Mouse (Mus musculus) heart, embryonic 13.5 days (tissue): ENCODE measurements at regions not wholly inside any gene's neighbourhood (a gene's known extent, or its start where the extent isn't known, plus 50 kb on each side); places are given as distances from the start of the nearest gene placed in this dataset.
A peak's percentile ranks its signal among the peaks of the same experiment; 100 is the strongest.

Source experiments
- ATAC-seq: fragments of 200-750 bp; cut with Nextera tagmentation; 2 replicates; pipeline ENCODE4 v1.8.0; 2017; ENCODE audit warnings: moderate TSS enrichment; ENCODE audit not compliant: insufficient number of reproducible peaks, low FRiP score, low TSS enrichment; ENCODE audit errors: extremely low read depth
- H3K27ac ChIP-seq: fragments of 300-500 bp; sonication (generic); replicated peaks from 2 replicates; pipeline ENCODE4 v1.5.1; 2015; ENCODE audit warnings: moderate library complexity, mild to moderate bottlenecking, inconsistent platforms
- H3K27me3 ChIP-seq: fragments of 300-500 bp; sonication (generic); replicated peaks from 2 replicates; pipeline ENCODE4 v1.6.1; 2015; ENCODE audit warnings: mild to moderate bottlenecking, inconsistent platforms
- H3K36me3 ChIP-seq: fragments of 300-500 bp; sonication (generic); 2 replicates; pipeline ENCODE4 v1.6.1; 2015; ENCODE audit warnings: mild to moderate bottlenecking, inconsistent platforms
- H3K4me1 ChIP-seq: fragments of 300-500 bp; sonication (generic); 2 replicates; pipeline ENCODE4 v1.6.1; 2015; ENCODE audit warnings: inconsistent platforms
- H3K4me2 ChIP-seq: fragments of 300-500 bp; sonication (generic); 2 replicates; pipeline ENCODE4 v1.6.1; 2015; ENCODE audit warnings: inconsistent platforms, mild to moderate bottlenecking, moderate library complexity
- H3K4me3 ChIP-seq: fragments of 300-500 bp; sonication (generic); 2 replicates; pipeline ENCODE4 v1.5.1; 2015; ENCODE audit warnings: moderate library complexity, mild to moderate bottlenecking, inconsistent platforms
- H3K9ac ChIP-seq: fragments of 300-500 bp; sonication (generic); 2 replicates; pipeline ENCODE4 v1.6.1; 2015; ENCODE audit warnings: inconsistent platforms, mild to moderate bottlenecking, moderate library complexity
- H3K9me3 ChIP-seq: fragments of 300-500 bp; sonication (generic); 2 replicates; pipeline ENCODE4 v1.6.1; 2016; ENCODE audit warnings: inconsistent platforms
- WGBS: fragments of 180-500 bp; shearing (Covaris S2); methylation state at CpG from one replicate; pipeline ENCODE4 v1.1.7; 2015; ENCODE audit warnings: mixed read lengths; 5-methylcytosine and 5-hydroxymethylcytosine counted together

DNA sequence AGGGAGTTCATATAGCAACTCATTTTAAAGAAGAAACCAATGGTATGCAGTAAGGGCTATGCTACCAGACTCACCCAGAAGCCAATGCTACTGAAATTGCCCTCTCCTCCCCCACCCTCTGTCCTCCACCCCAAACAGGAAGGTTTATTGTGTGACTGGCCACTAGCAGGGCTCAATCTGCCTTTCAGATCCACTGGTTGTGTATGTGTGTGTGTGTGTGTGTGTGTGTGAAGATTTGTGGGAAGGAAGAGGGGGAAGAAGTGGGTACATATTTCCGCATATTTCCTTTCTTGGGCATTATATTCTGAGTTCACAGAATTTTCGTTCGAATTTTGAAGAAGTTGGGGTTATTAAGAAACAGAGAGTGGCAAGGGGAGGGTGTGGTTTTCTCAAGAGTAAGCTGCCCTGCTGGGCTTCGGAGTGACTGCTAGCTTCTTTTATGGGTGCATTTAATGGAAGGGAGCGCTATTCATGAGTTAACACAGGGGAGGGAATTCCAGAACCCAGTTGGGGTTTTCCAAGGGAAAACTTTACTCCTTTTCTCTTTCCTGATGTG is 61.5 kb upstream of the Tmpo start:
- H3K36me3 ChIP-seq: no peaks in the 10 kb centered on the region

DNA sequence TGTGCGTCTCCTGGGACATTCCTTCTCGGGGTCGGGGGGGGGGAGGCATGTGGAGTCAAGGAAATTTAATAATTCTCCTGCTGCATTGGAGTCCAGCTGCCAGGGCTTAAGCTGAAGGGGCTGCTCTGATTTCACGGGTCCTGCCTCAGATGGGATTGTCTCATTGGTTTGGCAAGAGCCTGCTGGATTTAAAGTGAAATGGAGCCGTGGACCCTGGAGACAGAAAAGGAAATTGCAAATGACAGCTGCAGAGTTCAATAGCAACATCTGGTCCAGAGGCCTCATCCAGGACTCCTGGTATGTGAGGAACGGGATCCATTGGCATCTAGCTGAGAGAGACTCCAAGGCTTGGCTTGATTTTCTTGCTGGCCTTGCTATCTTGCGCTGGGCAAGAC is 60.5 kb upstream of the Tmpo start:
- ATAC-seq: no peak
- H3K4me3 ChIP-seq: peak overlapping the region; percentile 4; the same call in 1 of the 2 replicates
- H3K9me3 ChIP-seq: no peaks in the 10 kb centered on the region
- H3K4me2 ChIP-seq: peak overlapping the region; percentile 54
- WGBS: 30% methylated on average over 7 of the region's 7 CpGs
- peak overlapping the region; percentile 15 for H3K9ac ChIP-seq
- H3K36me3 ChIP-seq: no peaks in the 10 kb centered on the region
- peak overlapping the region; percentile 91 for H3K27ac ChIP-seq
- peaks cover 54% of the 10 kb centered on the region for H3K4me1 ChIP-seq
- no peaks in the 10 kb centered on the region for H3K27me3 ChIP-seq

More for the DNA sequence above, 61.5 kb upstream of the Tmpo start:
- Histone ChIP-seq H3K4me2 (no peak overlapping the region), H3K9me3 (no peaks in the 10 kb centered on the region), H3K27me3 (no peaks in the 10 kb centered on the region), H3K27ac (peak overlapping the region; percentile 91), H3K4me3 (no peak overlapping the region), H3K4me1 (peaks cover 45% of the 10 kb centered on the region), H3K9ac (no peak overlapping the region)
- 77% methylated on average over 5 of the region's 5 CpGs for WGBS
- no peak for ATAC-seq

- ATAC-seq: peak; percentile 16; the same call in 1 of the 2 replicates
- H3K4me3 ChIP-seq: peak overlapping the region; percentile 4; the same call in 1 of the 2 replicates
- H3K9me3 ChIP-seq: no peaks in the 10 kb centered on the region
- peak overlapping the region; percentile 91 for H3K27ac ChIP-seq
- peaks cover 59% of the 10 kb centered on the region for H3K4me1 ChIP-seq
- H3K4me2 ChIP-seq: peak overlapping the region; percentile 54
- H3K27me3 ChIP-seq: no peaks in the 10 kb centered on the region
- WGBS: 24% methylated on average over 10 of the region's 10 CpGs
- no peaks in the 10 kb centered on the region for H3K36me3 ChIP-seq
- H3K9ac ChIP-seq: peak overlapping the region; percentile 11
These were observed 59.9 kb upstream of the Tmpo start for GRCm38 (mm10) chr10:91240856-91241610.

GRCm38 (mm10) chr10:91240320-91240719 is 59.2 kb upstream of the Tmpo start:
- Histone ChIP-seq H3K36me3 (no peaks in the 10 kb centered on the region), H3K4me2 (no peak overlapping the region), H3K27me3 (no peaks in the 10 kb centered on the region), H3K9me3 (no peaks in the 10 kb centered on the region), H3K27ac (peak overlapping the region; percentile 58), H3K4me3 (no peak overlapping the region), H3K9ac (no peak overlapping the region), H3K4me1 (peaks cover 61% of the 10 kb centered on the region)
- WGBS: 20% methylated on average over 7 of the region's 7 CpGs
- ATAC-seq: no peak

DNA sequence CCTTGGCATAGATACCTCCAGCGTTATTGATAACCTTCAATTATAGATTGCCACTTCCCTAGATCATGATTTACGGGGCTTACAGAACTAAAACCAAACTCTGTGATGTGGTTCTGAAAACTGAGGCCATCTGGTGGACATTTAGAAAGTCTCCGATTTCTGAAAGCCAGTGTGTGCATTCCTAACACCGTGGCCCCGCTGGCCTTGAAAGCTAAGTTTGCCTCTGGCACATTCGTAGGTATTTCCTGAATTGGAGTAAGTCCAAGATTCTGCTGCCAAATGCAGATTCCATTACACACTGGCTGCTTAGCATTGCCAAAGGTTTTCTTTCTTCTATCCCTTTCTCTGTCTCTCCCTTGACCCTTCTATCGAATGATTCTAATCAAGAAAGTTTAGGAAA is 55.7 kb upstream of the Tmpo start:
- Histone ChIP-seq H3K27me3 (no peaks in the 10 kb centered on the region), H3K4me1 (peaks cover 48% of the 10 kb centered on the region), H3K9ac (peak overlapping the region; percentile 48; the same call in 1 of the 2 replicates), H3K9me3 (no peaks in the 10 kb centered on the region), H3K27ac (peak overlapping the region; percentile 87), H3K4me2 (peak overlapping the region; percentile 34), H3K4me3 (no peak overlapping the region), H3K36me3 (no peaks in the 10 kb centered on the region)
- ATAC-seq: no peak
- 10% methylated on average over 7 of the region's 7 CpGs for WGBS

DNA sequence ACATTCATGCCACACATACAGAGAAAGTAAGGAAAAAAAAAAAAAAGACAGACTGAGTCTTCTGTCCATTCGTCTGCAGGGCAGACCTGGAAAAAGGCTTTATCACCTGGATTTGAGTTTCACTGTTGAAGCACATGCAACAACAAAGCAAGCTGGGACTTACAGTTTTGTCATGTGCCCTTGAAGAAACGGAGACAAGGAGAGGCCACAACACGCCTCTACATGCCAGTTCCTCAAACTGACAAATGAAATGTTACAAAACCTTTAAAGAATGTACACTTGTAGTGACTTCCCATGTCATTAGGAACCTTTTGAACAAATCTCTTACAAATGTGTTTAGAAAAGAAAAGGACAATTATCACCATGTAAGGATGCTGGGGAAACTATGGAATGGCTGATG is 53.6 kb upstream of the Tmpo start:
- H3K4me3 ChIP-seq: no peak overlapping the region
- ATAC-seq: no peak
- no peaks in the 10 kb centered on the region for H3K27me3 ChIP-seq
- no peak overlapping the region for H3K4me2 ChIP-seq
- no peaks in the 10 kb centered on the region for H3K9me3 ChIP-seq
- H3K27ac ChIP-seq: no peak overlapping the region
- WGBS: 63% methylated on average over 3 of the region's 3 CpGs
- no peak overlapping the region for H3K9ac ChIP-seq
- peaks cover 38% of the 10 kb centered on the region for H3K4me1 ChIP-seq
- H3K36me3 ChIP-seq: no peaks in the 10 kb centered on the region
